Mouse (Mus musculus) gonadal fat pad, adult 2 months (tissue): ENCODE measurements around the gene Homer1. TPM values are rescaled to one million over a fixed set of nuclear protein-coding genes. Genes with fewer than 3 reads are reported as not detected.

Experiments used
- DNase-seq: peaks from one replicate; pipeline ENCODE4 v3.0.0-alpha.2; 2012; ENCODE audit warnings: low read depth
- polyA plus RNA-seq: library from polyadenylated mRNA; depleted of rRNA; stranded (reverse); fragments of >200 nt; gene quantifications from 2 replicates; pipeline ENCODE4 v1.2.3, GENCODE M21; 2012; rRNA removed

Homer1 gene
- polyA plus RNA-seq, 1 experiment, result 3.5 TPM

DNA sequence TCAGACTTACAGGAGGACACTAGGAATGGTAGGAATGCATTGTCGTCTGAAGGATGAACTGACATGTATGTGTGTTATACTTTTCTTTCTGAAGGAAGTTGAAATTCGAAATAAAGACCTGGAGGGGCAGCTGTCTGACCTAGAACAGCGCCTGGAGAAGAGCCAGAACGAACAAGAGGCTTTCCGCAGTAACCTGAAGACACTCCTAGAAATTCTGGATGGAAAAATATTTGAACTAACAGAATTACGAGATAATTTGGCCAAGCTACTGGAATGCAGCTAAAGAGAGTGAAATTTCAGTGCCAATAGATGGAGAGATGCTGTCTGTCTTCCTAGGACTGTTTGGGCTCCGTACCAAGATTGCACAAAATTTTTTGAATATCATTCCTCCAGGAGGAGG, 102.5 kb downstream of the Homer1 start:
- DNase-seq, result no peak

DNA sequence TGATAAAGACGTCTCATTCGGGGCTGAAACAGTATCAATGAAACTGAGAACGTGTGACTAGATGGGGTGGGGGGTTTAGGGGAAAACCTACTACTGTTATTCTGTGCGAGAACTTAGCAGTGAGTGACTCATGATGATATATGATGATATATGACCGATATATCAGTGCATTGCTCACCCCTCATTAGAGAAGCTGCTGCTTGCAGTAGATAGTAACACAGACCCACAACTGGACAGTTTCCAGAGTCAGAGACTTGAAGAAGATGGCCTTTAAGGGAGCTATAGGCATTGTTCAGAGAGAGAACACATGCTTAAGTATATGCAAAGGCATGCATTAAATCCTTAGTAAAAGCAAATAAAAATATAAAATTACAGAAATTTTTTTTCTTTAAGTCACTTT, 107.4 kb downstream of the Homer1 start:
- DNase-seq, result no peak

GRCm38 (mm10) chr13:93410343-93410742, 110.9 kb downstream of the Homer1 start:
- DNase-seq, result no peak

GRCm38 (mm10) chr13:93415055-93415454, 115.6 kb downstream of the Homer1 start:
- DNase-seq, result no peak

GRCm38 (mm10) chr13:93418292-93418691, 118.9 kb downstream of the Homer1 start:
- no peak for DNase-seq

- DNase-seq, result no peak
Observed at GRCm38 (mm10) chr13:93419779-93420178, 120.3 kb downstream of the Homer1 start.

- no peak for DNase-seq
Observed at GRCm38 (mm10) chr13:93423224-93423623, 123.8 kb downstream of the Homer1 start.

- no peak for DNase-seq
Observed at GRCm38 (mm10) chr13:93427920-93428876, 128.8 kb downstream of the Homer1 start.

DNA sequence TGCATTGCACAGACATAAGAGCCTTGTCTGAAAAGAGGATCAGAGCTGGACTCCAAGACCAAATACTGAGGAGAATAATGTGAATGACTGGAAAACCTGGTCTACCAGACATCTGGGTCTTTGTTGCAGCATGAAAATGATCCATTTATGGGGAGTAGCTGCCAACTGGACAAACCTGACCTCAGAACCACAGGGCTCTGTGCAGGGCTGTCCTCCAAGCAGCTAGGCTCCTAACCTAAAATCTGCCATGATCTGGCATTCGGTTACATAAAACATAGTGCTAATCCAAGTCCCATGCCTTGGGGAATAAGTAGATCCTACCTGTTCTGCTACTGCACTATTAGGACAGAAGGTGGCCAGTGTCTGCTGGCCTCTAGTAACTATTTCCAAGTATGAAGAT, 129.8 kb downstream of the Homer1 start:
- peak; percentile 46 for DNase-seq

DNA sequence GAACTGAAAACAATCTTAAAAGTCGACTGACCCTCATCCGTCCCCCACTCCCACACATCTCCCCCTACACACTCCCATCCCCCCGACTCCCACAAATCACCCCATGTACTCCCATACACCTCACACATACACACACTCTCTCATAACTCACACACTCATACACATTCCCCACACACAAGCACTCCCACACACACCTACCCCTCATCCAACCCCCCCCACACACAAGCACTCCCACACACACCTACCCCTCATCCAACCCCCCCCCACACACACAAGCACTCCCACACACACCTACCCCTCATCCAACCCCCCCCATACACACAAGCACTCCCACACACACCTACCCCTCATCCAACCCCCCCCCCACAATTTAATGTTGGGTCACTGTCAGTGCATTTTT, 140.7 kb downstream of the Homer1 start:
- no peak for DNase-seq

DNA sequence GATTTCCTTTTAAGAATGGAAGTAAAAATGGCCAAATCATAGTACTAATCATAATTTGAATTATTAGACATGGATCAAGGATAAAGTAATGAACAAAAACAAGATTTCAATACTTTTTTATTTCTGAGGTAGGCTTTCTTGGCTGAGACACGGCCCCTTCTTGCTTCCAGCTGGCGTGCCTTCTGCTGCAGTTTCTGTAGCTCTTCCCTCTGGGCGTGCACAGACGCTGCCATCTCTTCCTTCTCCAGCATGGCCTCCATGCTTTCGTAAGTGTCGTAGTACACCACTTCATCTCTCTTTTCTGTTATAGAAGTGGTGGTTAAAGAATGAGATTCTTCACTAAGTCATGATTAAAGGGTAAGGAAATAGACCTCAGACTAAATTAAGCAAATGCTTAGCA, 153.8 kb downstream of the Homer1 start:
- no peak for DNase-seq

Other genes starting within 250 kb of the Homer1 start
- gene Cmya5, start 154.9 kb upstream of the Homer1 start, polyA plus RNA-seq, result 0.38 and 0.53 TPM in 2 replicates
- gene Tent2, start 107.2 kb upstream of the Homer1 start, polyA plus RNA-seq, result 18.2 and 18.8 TPM in 2 replicates
- 8.6 and 10.8 TPM in 2 replicates for gene Jmy, start 200.2 kb downstream of the Homer1 start, polyA plus RNA-seq